Mouse (Mus musculus) lung, postnatal 0 days (tissue): ENCODE measurements at regions not wholly inside any gene's neighbourhood (a gene's known extent, or its start where the extent isn't known, plus 50 kb on each side); places are given as distances from the start of the nearest gene placed in this dataset.

Experiments
- CTCF ChIP-seq: IDR thresholded peaks from 2 replicates; pipeline ENCODE4 v1.5.1; 2016; ENCODE audit warnings: antibody characterized with exemption, mild to moderate bottlenecking
- EP300 ChIP-seq: IDR thresholded peaks from 2 replicates; pipeline ENCODE4 v1.6.1; 2016; ENCODE audit warnings: antibody characterized with exemption, mild to moderate bottlenecking, control low read depth

GRCm38 (mm10) chr17:9328886-9329455 lies 92.9 kb upstream of the Gm17728 start:
- TF ChIP-seq EP300 (no peak), CTCF (no peak)
